Mouse (Mus musculus) right cerebral cortex, postnatal 36 days (tissue): ENCODE measurements around the gene Car5a.

ENCODE experiments used
- DNase-seq, 2 experiments: peaks; one replicate each; pipeline ENCODE4 v3.0.0; 2022; ENCODE audit warnings: low spot score in 2 of 2, mixed read lengths in 1 of 2

Gene Car5a

DNA sequence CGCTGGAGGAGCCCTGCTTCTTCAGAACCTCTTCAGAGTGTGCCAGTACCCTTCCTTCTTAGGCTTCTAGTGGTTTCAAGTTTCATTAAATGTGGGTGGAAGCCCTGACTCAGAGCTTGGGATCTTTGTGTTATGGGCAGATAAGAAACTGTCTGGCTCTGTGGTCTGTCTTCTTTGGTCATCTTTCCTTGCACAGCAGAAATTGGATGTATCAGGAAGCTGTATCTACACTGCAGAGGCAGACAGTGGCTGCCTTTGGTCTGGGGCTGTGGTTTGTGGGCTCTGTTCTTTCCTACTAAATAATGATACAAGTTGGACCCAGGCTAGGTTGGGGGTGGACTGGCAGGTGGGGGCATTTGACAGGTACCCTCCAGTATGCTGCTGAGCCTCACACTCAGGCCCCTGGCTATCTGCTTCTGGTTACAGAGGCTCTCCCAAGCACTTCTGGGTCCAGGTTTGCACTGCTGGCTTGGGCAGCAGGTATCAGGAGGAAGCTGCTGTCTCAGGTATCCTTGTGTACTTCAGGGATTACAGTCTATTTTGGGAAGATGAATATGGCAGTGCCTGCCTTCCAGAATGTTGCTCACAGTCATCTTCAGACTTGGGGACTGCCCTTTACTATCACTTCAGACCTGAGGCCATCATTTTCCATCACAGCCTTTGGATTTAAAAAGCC is 11.3 kb upstream of the Car5a start:
- DNase-seq = no peak

DNA sequence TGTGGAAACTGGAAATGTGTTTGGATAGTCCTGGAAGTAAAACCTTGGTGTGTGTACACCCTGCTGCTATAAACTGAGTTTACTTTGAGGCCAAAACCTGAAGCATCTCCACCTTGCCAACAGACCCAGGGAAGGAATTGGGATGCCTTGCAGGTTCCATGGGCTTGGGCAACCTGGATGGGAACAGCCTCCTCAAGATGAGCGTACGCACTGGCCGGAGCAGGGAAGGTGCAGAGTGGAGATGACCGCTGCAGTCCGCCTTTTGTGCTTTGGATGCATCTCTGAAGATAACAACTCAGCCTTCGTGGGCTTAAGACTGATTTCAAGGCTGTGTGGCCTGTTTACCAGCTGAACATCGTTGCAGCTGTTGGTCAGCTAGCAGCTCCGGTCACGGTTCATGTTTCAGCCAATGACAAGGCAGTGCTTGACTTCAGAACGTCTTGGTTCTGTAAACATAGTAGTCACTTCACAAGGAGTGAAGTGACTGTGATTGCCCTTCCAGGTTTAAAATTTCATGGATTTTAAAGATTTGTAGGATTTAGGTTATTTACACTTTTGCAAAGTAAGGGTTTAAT is 10.4 kb upstream of the Car5a start:
- DNase-seq = no peak

DNA sequence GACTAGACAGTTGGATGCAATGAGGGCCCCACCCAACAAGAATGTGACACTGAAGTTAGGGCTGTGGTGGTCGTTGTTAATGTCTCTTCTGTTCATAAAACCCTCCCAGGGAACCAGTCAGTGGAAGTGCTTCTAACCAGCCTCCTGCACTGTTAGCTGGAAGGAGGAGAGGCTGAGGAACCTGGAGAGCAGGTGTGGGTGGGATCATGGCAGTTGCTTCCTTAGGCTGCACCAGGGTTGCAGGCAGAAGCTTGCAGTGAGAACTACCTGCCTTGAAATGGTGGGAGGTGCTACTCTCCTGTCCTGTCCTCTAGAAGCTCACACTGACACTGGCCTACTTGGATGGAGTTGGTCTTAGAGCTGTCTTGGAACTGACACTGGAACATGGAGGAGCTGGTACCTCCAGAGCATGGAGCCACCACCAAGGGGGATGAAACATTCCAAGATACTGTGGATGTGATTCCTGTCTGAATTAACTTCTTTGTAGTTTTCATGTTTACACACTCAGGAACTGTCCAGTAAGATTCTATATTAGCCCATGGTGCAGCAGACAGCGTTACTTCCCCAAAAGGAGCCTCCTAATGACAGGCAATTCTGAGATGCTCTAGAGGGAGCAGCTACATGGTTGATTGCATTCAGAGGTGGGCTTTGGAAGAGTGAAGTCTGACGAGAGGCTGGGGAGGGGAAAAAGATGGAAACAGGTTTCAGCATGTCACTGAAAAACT is 9.3 kb upstream of the Car5a start:
- no peak for DNase-seq

DNA sequence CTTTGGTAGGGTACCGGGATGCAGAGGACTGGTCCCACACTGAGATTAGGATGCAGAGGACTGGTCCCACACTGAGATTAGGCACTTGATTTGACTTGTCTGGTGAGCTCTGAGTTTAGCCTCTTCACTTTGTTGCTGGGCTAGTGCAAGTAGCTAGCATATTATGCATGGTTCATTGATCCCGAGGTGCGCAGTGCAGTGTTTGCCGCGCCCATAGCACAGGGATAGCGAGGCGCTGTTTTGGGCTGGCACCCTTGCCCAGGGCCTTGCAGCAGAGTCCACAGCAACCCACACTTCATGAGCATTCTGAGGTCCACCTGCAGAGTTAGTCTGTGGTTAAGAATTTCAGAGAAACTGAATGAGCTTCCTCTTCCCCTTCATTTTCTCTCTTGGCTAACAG is 8.1 kb upstream of the Car5a start:
- no peak for DNase-seq

DNA sequence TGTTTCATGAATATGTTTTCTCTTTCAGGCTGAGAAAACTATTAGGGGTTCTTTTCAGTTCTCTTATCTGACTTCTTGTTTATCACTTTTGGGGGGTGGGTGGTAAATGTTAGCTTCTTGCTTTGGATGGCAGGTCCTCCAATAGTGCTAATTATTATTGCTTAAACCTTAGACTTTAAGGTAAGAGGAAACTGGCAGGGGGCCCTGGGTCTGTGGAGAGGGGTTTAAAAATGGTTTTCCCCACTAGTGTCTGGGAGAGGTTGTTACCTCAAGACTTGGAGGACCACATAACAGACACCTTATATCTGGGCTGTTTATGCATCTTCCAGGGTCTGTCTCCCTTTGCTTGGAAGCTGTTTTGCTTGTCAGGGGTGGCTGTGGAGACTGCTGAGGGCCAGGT is 7.4 kb upstream of the Car5a start:
- no peak for DNase-seq

DNA sequence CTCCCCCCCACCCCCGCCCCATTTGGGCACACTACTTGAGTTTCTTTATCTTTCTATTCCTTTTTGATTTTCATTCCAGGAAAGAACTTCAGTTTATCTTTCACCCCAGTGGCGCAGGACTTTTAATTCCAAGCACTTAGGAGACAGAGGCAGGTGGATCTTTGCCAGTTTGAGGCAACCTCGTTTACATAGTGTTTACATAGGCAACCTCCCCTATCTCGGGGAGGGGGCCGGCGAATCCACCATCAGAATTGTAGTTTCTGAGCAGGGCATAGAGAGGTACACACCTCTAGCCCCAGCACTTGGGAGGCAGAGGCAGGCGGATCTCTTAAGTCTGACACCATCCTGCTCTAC is 6.9 kb upstream of the Car5a start:
- DNase-seq = no peak

DNA sequence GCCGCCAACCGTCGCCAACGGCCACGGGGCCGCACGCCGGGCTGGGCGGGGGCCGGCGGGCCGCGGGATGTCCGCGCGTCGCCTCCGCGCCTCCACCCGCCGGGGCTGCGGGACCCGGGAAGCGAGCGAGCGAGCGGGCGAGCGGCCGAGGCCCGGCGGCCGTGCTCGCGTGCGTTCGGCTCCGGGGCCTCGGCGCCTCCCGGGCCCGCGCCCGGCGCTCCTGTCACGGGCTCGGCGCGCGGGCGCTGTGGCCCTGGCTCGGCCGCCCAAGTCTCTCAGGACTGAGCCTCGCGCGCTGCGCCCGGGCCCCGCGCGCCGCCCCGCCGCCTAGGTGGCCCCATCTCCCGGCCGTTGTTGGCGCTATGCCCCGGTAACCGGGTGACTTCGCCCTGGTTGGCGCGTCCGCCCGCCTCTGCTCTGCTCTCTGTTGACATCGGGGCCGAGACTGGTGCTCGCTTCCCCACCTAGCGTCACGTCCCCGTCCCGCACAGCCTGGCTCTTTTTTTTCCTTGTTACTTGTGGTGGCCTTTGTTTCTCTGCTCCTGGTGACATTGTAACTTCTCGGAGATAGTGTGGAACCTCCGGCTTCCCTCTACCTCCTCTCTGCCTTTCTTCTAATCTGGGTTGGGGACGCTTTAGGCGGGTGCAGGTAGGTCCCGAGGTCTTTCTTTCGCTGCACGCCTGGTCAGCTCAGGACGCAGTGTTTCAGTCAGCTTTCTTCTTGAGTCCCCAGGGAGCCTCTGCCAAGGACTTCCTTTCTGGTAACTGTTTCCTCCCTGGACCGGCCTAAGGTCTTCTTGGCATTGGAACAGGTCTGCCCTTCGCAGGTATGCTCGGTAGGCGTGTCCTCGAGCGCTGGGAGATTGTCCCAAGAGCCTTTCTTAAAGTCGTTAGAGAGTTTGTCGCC is 6.3 kb upstream of the Car5a start:
- DNase-seq = peak; percentile 40 to 45

DNA sequence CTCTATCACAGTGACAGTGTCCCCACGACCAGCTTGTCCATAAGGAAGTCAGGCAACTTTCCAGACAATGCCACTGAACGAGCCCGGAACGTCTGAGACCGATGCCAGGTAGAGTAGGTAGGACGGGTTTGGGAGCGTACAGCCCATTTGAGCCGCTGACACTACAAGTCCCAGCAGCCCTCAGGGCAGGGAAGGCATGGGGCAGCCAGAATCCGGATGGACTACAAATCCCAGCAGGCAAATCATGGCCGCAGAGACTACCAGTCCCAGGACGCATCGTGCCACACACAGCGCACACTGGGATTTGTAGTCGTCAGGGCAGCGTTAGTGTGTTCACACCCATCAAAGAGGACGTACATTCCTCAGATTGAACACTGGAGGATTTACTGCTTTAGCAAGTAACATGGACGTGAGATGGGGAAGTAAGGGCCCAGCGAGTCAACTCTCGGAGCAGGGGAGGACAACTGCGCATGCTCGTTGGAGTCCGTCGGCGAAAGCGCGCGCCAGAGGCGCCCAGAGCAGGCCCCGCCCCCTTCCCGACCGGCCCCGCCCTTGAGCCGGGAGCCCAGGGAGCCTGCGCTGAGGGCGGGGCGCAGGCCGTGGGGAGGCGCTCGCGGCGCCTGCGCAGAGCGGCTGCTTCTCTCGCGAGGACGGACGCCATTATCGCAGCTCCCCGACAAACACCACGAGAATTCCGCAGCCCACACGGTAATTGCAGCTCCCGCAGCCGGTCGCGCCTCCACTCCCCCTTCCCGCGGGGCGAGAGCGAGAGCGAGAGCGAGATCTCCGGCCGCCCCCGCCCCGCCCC is 5.4 kb upstream of the Car5a start:
- DNase-seq = peak; percentile 97 to 98

DNA sequence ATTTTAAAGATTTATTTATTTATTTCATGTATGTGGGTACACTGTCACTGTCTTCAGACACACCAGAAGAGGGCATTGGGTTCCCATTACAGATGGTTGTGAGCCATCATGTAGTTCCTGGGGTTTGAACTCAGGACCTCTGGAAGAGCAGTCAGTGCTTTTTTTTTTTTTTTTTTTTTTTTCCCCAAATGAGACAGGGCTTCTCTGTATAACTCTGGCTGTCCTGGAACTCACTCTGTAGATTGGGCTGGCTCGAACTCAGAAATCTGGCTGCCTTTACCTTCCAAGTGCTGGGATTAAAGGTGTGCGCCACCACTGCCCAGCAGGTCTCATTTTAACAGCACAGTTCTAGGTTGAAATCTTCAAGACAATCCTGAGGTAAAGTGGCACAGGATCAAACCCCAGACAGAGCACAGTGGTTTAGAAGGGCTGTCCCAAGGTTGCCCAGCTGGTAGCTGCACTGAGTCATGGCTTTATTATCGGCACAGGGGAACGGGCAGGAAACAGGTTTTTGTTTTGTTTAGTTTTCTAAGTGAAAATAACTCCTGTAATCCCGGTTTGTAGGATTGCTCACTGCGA is 4.6 kb upstream of the Car5a start, which contains the start of gene Banp:
Gene Banp, plus strand, starts transcription at position 529 of the 579 bp plus-strand sequence.
- no peak for DNase-seq

DNA sequence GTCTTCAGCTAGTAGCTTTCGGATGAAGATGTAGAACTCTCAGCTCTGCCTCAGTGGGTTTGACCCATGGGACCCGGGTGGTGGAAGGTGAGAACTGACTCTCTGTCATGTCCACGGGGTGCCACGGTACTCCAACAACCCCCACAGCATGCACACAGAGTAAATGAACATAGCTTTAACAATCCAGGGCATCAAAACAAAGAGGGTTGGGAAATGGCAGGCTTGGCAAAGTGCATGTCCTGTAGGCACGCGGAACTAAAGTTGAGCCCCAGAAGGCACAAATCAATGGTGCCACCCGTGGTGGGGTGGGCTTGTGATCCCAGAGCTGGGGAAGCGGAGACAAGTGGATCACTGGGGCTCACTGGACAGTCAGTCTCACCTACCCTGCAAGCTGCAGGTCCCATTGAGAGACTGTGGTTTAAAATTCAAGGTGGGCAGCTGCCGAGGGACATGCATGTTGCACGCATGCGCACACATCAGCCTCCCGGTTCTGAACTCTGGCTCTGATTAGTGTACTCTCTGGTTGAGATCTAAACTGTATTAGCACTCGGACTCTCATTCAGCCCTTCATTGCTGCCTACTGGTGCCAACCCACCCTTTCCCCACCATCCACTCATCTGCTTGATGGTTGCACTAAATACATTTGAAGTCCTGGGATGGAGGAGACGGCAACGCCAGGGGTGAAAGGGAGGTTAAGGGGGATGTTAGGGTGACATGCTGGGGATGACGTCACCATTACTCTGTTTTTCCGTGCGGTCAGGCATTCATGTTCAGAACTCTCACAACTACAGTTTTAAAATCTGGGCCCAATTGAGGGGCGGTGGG is 3.8 kb upstream of the Car5a start:
- DNase-seq = no peak

DNA sequence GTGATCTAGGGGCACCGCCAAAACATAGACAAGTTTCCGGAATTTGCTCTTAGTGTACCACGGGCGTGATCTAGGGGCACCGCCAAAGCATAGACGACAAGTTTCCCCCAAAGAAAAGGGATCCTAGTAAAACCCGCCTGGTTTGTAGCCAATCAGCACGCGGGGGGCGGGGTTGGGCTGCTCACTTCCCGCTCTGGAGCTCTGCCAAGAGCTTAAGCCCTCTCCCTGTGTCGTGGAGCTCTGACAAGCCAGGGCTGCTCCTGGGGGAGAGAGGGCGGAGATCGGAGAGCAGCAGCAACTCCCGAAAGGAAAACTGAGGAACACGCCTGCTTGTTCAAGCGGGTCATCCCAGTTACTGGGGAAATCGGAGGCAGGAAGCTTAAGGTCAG is 3.0 kb upstream of the Car5a start:
- peak; percentile 56 to 67 for DNase-seq

DNA sequence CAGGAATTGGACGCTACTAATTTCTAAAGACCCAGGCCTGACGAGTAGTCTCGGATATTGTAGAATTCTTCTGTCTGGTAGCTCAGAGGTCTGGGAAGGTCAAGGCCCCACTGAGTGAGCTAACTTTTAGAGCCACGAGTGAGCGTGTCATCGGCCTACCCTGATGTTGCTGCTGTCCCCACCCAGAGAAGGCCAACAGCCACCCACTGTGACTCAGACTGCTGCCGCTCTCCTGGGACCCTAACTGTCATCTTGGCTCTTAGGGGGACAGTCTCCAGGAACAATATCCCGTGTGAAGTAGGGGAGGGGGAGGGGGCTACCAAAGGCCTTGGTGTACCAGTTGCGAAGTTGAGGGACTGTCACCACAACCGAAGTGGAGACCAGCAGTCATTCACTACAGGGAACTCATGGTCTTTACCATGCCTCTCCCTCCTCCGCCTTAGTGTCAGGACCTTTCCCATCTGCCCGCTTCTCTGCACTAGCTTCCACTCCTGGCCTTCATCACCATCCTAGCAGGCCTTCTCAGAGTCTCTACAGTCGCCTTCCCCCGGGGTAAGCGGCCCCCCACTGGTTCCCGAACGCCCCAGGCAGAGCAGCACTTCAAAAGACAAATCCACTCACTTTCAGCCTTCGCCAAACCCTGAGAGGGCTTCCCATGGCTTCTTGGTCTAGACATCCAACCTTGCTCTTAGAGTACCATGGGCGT is 2.5 kb upstream of the Car5a start:
- DNase-seq = no peak

DNA sequence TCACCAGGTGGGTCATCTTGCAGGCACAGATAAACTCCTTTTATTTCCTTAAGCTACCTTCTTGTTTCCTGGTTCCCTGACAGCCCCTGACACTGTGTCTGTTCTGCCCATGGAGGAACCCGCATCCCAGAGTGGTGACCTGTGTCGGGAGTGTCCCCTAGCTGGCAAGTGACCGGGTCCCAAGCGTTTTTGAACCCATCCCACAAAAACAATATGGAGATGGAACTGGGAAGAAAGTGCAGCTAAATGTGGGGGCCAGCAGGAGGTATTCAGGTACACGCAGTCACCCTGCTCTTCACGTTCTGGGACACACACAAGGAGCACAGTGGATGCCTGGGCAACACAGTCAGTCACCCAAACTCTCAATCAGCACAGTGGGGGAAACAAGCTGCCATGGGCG is 1.6 kb upstream of the Car5a start:
- no peak for DNase-seq

DNA sequence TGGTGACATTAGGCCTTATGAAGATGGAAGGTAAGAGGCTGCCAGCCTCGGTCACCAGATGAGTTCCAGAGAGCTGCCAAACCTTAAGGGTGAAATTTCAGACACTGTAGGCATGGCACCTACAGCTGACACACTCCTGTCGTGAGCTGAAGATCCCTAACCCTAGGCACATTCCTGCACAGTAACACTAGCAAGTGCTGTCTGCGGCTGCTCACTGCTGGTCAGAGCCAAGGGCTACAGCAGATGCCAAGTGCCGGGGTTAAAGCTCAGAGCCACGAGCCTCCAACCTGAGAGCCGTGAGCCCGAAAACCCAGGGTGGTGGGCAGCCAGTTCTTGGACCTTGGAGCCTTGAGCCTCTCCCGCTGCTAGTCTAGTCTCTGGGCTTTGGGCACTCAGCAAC is 988 bp downstream of the Car5a start:
- DNase-seq = no peak

DNA sequence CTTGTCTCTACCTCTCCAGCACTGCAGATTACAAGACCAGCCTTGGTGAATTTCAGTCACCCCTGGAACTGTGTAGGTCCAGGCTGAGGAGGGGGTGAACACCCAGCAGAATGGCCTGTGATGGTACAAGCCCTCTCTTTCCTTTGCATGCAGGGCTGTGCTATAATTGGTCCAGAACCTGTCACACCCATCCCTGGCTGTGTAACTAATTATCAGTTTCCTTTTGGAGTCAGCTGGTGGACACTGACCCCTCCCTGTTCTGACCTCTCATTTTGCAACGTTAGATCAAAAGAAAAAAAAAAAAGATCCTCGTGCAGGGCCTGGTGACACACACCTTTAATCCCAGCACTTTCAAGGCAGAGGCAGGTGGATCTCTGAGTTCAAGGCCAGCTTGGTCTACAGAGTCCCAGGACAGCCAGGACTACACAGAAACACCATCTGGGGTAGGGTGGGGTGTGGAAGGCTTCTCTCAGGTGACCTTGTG is 1.6 kb downstream of the Car5a start:
- DNase-seq = no peak

DNA sequence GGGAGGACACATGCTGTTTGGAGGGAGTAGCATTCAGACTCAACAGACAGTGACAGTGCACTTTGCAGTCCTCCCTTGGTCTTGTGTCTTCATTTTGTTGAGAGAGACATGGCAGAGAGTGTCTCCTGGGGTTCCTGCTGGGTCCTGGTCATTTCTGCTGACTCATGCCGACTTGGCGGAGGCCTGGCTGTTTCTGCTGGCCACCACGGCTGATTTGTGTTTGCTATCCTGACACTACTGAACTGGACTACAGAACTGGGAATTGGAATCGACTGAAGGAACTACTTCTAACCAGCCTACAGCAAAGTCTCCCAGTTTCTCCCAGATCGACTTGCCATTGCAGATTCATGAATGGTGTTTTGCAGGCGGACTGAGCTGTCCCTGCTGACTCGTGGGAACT is 6.0 kb downstream of the Car5a start:
- DNase-seq = no peak

DNA sequence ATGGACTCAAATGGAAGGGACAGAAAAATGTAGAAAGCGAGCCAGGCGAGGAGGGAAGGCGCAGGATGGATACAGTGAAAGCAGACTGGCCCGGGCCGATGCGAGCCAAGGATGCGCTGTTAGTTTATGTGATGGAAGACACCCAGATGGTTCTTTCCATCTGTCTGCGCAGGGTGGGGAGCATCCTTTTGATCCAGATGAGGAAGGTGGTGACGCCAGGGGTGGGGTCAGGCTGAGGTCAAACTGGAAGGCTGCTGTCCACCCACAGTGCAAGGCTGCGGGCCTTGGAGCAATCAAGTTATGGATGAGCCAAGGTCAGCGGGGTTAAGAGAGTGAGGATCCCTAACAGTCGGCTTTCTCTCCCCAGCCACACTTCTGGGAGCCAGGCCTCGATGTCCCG is 8.3 kb downstream of the Car5a start:
- DNase-seq = no peak

DNA sequence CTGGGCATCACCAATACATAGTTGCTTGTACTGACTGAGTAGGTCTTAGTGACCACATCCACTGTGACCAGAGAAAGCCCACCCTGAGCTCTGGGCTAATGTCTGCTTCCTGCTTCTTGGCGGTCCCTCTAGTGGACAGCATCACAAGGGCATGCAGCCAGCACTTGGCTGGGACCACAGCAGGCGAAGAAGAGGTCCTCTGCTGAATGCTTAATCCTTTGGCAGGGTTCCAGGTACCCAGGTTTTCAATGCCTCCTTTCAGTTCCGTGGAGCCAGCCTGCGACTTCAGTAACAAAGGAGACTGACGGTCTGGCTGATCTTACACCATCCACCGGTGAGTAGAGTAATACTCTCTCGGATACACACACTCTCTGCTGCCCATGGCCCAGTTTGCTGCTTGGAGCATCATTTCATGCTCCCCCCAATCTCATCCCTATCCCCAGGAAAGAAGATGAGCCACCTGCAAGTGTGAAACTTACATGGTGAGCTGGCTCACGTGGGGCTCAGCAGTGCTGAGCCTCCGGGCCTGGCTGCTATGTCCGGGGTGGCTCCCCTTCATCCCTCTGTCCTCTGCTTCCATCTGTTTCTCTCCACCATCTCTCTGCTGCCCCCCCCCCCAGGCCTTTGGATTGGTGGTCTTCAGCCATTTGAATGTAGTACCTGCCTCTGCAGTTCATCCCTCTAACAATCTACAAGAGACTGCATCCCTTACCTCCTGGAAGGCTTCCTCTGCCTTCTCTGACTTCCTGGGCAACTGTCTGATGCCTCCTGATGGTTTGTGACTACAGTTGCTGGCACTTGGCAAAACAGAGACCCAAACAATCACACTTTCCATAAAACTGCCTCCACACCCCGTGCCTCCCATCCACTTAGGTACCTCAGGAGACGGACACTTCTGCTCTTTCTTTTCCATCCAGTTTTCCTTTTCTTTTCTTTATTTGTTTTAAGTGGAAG is 9.1 kb downstream of the Car5a start:
- DNase-seq = peak; percentile 57 to 61
